Mouse (Mus musculus) heart, embryonic 15.5 days (tissue): ENCODE results near the gene Ak7. TPM values are rescaled to one million over a fixed set of nuclear protein-coding genes. Genes with fewer than 3 reads are reported as not detected.

Experiments used
- polyA plus RNA-seq: library from polyadenylated mRNA; unstranded; fragments of >200 nt; fragmentation: Nextera tagmentation; extraction: Ambion mirVana; gene quantifications from 2 replicates; pipeline ENCODE4 v1.2.1, GENCODE M21; 2015

Ak7 gene
- polyA plus RNA-seq, 1 experiment from 2014 or later = 0.26 TPM

Other genes with a start within 250 kb of the Ak7 start
- 0.77 and 1.6 TPM in 2 replicates for gene Bdkrb2, start 142.8 kb upstream of the Ak7 start, polyA plus RNA-seq
- 0.30 TPM in 1 of 2 replicates, not detected in the other for gene Bdkrb1, start 102.9 kb upstream of the Ak7 start, polyA plus RNA-seq
- gene Gskip, start 21.1 kb upstream of the Ak7 start, polyA plus RNA-seq = 19.9 and 20.5 TPM in 2 replicates
- 6.7 and 8.3 TPM in 2 replicates for gene Atg2b, start 20.8 kb upstream of the Ak7 start, polyA plus RNA-seq
- 148 and 150 TPM in 2 replicates for gene Papola, start 78.7 kb downstream of the Ak7 start, polyA plus RNA-seq